Mouse (Mus musculus): Measurements from ENCODE around the gene 2610044O15Rik8.

2610044O15Rik8 gene

DNA sequence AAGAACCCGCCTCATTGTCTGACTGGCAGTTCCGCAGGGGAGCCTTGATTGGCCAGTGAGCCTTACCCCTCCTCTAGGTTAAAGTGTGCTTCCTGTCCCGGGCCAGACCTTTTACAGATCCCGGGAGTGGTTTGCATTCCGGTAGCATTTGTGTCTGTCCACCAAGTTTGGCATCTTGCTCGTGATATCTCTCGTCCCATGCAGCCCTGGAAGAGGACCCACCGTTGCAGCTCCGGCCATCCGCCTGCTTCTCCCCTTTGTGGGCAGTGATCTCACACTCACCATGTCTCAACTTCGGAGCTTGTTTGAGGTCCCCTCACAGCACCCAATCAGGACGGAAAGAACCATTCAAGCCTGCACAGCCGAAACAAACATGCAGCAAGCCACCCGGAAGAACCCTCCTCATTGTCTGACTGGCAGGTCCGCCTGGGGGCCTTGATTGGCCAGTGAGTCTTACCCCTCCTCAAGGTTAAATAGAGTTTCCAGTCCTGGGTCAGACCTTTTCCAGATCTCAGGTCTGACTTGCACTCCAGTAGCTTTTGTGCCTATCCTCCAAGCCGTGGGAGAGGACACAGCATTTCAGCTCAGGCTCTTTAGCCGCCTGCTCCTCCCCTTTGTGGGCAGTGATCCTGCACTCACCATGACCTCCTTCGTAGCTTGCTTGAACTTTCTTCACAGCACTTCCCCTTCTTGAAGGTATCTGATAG is at the start of gene 2610044O15Rik8:
TSS of gene 2610044O15Rik8 (minus strand) at position 380 of the 707 bp plus-strand sequence.
- peak; percentile 80 for DNase-seq (ENCODE audit: low read depth, low spot score)

DNA sequence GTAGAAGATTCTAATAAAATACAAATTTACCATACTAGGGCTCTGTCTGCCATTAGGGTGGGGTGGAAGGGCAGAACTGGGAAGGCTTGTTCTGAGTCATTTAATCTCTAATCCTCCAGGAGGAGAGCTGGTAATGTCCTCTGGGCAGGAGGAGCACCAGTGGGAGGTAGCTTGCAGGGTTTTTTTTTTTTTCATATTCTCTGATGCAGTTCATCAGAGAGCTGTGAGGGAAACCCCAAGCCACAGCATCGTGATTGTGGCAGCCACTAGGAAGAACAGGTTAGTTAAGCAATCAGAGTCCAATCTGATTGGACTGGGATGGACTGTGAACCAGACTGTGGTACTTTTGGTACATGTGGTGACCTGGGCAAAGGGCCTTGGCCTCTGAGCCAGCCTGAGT is 31.7 kb upstream of the 2610044O15Rik8 start:
- DNase-seq (ENCODE audit: low read depth, low spot score) = no peak

DNA sequence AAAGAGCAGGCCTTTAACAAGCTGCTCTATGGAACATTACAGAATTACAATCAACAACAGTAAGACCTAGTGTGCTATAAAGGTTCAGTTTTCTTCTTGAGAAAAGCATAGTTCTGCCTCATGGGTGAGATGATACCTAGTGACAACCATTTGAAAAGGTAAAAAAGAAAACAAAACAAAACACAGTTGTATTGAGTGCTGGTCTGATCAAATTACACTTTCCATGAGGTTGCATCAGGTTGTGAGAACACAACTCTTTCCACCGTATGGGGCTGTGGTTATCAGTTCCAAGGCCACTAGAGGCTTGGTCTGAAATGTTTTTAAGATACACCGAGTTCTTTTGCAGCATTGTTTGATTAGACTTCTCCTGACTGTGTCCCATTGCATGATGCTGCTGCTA is 30.1 kb upstream of the 2610044O15Rik8 start:
- no peak for DNase-seq (ENCODE audit: low read depth, low spot score)

DNA sequence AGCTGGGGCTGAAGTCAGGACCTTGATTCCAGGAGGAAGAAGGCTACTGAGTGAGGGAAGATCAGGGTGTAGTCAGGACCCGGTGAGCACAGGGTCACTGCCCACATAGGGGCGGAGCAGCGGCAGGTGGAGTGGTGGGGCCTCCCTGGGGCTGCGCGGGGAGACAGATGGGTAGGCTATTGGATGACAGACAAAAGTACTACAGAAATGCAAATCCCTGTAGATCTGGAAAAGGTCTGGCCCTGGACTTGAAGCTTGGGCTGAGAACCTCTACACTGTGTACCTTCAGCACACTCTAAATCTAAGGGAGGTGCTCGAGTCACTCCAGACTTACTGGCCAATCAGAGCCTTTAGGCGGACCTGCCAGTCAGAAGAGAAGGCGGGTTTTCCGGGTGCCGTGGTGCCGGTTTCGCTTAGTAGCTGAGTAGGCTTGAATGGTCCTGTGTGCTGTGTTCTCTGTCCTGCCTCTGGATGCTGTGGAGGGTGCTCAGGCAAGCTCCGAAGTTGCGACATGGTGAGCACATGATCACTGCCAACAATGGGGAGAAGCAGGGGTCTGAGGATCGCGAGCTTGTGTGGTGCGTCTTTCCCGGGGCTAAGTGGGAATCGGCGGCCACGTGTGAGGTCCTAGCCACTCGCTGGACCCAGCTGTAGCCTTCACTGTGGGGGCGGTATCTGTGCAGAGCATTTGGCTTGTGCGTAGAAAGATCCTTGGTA is 29.2 kb upstream of the 2610044O15Rik8 start:
- DNase-seq (ENCODE audit: low read depth, low spot score) = peak; percentile 69

DNA sequence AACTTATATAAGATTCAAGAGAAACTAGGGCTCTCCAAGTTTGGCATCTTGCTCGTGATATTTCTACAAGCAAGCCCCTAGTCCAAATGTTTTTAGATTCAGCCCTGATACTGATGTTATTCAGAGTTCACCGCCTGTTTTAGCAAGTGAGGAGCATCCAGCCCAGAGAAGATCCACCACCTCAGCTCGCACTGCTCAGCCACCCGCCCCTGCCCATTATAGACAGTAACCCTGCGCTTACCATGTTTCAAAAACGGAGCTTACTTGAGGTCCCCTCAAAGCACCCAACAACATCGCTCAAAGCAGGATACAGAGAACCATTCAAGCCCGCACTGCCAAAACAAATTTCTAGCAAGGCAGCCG is 561 bp downstream of the 2610044O15Rik8 start:
- DNase-seq (ENCODE audit: low read depth, low spot score) = no peak

All from mesoderm, embryonic 11.5 days (tissue).